Mouse (Mus musculus) c-Kit-positive CD71-positive TER-119-negative erythroid progenitor cells, embryonic 14.5 days (primary cell): ENCODE measurements at regions not wholly inside any gene's neighbourhood (a gene's known extent, or its start where the extent isn't known, plus 50 kb on each side); places are given as distances from the start of the nearest gene placed in this dataset.

ENCODE experiments used
- DNase-seq: peaks from one replicate; pipeline ENCODE4 v3.0.0-alpha.2; 2013; ENCODE audit warnings: low read depth

- DNase-seq, result no peak
Observed at GRCm38 (mm10) chr5:112182775-112183174, 69.5 kb downstream of the Cryba4 start.

GRCm38 (mm10) chr5:112195667-112196066 lies 56.7 kb downstream of the Cryba4 start:
- no peak for DNase-seq
